Mouse (Mus musculus) G1E-ER4 (cell line): Measurements from ENCODE around the gene Ublcp1. TPM values are rescaled to one million over a fixed set of nuclear protein-coding genes. Genes with fewer than 3 reads are reported as not detected.

Experiments used
- GATA1 ChIP-seq: IDR thresholded peaks from one replicate; pipeline ENCODE4 v1.8.0; 2012; ENCODE audit warnings: low read length, inconsistent platforms
- polyA plus RNA-seq: library from polyadenylated mRNA; stranded (reverse); fragments of >175 nt; gene quantifications from 2 replicates; pipeline ENCODE4 v1.2.3, GENCODE M21; 2012

The Ublcp1 gene
- polyA plus RNA-seq, 1 experiment, result 3.1 TPM

DNA sequence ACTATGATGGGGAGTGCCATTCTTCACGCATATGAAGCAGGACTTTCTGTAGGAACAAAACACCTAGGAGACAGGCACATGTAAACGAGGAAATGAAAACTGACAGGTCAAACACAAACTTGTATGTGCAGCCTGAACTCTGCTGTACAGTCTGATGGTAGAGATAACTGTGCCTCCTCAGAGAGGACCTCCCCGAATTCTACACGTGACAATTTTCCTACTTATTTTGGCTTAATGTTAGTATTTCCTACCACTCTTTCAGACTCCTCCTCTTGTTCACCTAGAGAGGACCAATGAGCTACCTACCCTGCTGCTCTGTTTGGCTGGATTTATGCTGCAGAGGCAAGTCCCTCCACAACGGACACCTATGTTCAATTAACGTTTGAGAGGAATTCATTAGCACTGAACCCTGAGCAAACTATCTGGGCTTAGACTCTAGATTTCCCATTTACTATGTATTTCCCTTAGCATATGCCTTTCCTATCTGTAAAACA is 3.3 kb downstream of the Ublcp1 start:
- no peak for TF ChIP-seq GATA1

DNA sequence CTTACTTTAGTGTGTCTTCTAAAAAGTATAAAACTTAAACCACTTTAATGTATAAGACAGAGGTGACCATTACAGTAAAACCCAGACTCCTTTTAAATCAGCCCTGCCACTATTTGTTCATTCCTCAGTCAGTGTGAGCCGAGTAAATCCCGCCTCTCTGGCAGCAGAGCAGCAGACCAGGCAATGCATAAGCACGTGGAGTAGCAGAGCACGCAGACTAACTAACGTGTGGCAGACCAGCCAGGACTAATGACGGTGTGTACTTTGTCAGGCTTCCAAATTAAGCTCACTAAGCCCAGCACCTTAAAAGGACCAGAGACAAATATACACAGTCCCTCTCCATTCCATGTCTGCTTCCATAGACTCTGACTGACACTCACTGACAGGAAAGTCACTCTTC is 8.8 kb downstream of the Ublcp1 start:
- TF ChIP-seq GATA1, result no peak

DNA sequence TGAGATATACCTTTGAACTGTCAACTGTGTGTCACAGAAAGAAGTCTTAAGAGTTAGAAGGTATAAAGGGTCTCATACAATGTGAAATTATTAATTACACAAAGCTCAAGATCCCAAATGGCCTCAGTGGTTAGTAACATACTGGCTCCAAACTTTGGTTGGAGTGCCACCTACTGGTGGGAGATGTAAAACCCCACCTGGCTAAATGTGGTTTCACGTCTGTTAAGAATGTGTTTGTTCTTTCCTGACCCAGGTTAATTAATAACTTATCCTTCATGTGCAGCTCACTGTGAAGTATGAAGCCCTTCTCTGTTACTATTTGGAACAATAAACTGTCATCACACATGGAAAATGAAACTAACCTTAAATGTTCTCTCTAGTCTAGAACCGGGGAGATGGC is 16.9 kb downstream of the Ublcp1 start:
- TF ChIP-seq GATA1, result no peak

DNA sequence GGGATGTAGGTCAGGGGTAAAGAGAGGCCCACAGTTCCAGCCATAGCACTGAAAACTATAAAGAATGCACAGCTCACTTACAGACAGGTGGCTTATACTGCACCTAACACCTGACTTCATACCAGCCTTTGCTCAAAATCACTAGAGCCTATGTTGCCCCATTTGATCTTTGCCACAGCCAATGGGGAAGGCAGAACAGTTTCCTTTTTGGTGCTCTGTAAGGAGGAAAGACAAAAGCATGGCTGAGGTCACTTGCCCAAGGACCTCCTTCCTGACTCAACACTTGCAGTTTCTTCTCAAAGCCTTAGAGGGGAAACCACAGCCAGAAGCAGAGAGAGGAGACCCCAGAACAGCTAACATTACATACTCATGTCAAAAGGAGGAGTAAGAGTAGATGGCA is 19.3 kb downstream of the Ublcp1 start:
- TF ChIP-seq GATA1, result no peak

DNA sequence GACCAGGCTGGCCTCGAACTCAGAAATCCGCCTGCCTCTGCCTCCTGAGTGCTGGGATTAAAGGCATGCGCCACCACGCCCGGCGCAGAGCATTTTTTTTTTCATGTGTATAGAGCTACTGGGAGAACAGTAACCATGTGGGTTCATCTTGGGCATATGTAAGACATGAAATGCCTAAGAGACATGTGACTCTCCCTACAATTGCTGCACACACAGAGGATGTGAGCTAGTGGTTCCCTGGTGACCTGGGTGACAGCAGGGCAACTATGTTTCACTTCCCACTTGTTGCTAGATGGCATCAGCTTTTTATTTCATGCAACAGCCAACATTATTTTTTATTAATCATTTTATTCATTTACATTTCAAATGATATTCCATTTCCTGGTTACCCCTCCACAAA is 32.5 kb downstream of the Ublcp1 start:
- no peak for TF ChIP-seq GATA1

DNA sequence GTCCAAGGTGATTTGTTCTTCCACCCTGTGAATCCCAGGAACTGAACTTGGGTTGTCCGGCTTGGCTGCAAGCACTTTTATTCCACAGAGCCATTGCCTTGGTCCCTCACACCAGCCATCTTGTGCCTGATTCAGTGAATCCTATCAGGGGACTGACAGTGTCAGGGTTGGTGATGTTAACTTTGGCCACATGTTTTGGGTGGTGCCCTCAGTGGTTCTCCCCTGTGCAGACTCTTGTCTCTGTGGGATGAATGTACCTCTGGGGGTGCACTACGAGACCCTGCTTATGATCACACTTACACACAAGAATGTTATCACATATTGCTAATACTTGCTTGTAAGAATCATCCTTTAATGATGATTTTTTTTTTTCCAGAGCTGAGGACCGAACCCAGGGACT is 40.3 kb downstream of the Ublcp1 start:
- TF ChIP-seq GATA1, result no peak

DNA sequence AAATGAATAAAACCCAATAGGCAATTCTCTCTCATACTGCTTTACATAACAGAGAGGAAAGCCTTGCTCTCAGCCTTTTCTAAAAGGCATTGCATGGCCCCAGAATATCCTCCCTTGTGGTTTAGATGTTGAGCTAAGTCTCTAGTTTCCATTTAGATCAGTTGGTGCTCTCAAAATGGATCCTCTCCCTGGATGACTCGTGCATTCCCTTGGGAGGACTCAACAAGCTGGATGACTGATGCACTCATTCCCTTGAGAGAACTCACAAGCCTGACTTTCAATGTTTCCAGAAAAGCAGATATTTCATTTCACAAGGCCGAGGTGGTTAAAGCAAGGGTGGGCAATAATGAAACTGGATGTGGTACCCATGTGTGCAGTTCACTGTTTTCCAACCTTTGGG is 42.3 kb downstream of the Ublcp1 start:
- TF ChIP-seq GATA1, result no peak

DNA sequence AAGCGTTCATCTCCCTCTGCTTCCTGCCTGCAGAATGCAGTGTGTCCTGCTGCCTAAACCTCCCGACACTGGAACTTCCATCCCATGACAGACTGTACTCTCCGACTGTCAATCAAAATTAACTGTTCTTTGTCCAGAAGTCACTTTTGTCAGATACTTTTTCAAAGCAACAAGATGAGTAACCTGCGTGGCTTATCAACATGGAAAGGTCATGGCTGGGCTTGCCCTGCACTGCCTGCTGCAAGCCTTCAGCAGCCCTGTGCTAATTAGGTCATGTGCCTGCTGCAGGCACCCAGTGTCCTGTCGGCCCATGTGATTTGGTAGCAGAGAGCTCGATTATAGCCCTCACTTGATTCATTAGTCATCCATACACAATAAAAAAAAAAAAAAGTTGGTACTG is 44.7 kb downstream of the Ublcp1 start:
- no peak for TF ChIP-seq GATA1

DNA sequence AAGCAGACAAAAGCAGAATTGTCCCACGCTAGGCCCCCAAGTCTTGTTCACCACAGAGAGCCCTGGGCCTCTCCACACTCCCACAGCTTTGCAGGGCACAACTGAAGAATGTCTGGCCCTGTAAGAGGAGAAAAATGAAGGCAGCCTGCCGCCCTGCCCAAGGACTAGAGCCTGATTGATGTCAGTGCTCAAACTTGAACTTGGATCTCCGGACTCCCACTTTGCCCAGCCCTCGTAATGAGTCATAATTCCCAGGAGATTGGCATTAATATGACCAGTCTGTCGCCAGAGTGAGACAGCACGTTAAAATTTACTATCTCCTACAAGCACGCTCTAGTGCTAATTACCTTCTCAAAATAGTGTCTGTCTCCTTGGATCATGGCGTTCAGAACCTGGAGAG is 45.3 kb downstream of the Ublcp1 start:
- TF ChIP-seq GATA1, result no peak

DNA sequence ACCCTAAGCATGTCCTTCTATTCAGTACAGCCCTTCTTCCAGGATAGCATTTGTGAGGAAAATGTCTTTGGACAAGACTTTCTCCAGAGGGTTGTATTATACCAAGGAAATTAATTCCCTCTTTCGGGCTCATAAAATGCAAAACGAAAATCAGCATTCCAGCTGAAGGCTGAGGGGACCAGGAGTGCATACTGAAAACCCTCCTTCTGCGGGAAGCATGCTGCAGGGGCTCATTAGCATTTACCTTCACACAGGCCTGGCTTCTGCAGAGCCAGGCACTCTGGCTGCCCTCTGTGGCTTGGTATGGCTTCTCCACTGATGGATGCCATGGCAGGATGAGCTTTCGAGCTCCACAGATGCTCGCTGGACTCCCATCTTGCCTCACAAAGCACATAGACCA is 46.3 kb downstream of the Ublcp1 start:
- TF ChIP-seq GATA1, result no peak

DNA sequence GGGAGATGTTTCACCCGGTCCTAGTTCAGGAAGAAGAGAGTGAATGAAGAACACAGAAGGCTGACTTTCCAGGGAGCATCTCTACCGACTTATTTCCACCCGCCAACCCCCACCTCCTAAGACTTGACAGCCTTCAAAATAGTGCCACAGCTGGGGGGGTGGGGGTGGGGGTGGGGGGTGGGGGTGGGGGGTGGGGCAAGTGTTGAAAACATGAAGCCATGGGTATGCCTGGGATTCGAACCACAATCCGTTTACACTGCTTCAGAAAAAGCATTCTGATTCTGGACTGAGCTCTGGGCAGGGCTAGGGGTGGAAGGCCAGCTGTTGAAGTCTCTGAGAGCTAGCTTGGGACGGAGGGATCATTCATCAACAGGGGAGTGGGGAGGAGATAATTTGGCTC is 47.0 kb downstream of the Ublcp1 start:
- TF ChIP-seq GATA1, result no peak

DNA sequence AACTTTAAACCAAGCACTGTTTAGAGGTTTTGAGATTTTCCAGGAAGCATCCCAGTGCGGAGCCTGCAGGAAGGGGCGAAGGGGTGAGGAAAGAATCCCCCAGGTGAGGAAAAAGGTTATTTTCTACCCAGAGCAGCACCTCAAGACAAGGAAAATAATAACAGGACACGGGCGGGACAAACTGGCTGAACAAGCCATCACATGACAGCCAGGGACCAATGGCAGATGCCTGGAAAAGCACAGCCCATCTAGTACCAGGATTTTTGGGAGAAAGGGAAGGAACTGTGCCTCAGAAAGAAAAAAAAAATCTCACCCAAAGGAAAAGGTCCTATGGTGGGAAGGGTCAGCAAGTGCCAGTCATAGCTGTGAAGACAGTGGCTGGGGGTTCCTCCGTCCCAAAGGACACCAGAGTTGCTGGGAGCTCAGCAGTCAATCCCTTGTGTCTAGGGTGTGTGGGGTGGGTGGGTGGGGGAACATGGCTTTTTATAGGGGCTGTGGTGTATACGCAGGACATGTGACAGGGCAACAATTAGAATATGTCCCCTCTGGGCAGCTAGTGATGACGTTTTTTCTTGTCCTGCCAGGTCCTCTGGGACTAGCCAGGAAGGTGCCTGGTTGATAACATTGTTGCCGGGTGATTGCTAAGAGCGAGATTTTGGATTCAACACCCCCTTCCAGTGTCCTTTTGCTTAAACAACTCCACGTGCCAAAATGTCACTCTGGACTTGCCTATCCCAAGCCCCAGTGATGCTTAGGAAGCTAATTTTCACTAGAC is 47.8 kb downstream of the Ublcp1 start:
- no peak for TF ChIP-seq GATA1

DNA sequence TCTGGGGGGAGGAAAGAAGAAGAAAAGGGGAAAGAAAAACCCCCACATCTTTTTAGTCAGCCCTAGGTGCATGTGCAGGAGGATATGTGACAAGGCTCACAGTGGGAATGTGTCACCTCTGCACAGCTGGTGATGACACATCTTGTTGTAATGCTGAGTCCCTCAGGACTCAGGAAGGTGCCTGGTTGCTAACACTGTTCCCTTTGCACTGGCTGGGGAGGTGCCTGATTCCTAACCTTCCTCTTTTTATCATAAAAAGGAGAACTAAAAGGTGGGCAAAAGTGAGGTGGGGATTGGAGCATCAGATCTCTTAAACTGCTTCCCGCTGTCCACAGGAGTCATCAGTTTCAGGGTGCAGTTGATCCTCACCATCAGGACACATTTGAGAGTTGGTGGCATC is 52.9 kb downstream of the Ublcp1 start:
- TF ChIP-seq GATA1, result no peak

DNA sequence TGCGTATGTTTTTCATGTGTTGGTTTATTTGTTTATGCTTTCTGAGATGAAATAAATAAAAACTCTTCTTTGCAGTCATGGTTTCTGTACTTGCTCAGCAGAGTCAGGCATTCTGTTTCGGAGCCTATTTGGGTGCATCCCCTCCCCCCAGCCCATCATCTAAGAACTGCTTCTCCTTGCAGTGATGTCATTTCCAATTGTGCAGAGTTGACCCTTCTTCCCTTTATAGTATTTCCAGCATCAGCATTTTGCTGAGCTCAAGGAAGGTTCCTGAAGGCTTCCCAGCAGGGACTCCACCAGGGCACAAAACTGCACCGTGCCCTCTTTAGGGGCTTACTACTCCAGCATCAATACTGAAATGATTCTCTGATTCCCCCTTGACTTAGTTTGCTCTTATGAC is 55.7 kb downstream of the Ublcp1 start:
- TF ChIP-seq GATA1, result no peak

DNA sequence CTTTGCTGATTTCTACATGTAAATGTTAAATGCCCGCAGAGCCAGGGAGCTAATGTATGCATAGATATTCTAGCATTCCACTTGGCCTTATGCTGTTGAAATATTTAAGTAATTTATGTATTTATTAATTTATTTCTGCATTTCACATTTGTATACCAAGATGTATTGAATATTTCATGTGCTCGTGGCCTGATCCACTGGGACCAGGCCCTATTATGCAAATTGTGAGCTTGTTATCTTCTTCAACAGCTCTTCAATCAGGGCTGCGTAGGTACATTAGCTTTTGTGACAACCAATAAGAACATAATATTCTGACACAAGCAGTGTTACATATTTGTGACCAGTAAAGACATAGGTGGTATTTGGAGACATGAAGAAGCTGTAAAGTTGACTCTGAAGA is 56.9 kb downstream of the Ublcp1 start:
- TF ChIP-seq GATA1, result no peak

DNA sequence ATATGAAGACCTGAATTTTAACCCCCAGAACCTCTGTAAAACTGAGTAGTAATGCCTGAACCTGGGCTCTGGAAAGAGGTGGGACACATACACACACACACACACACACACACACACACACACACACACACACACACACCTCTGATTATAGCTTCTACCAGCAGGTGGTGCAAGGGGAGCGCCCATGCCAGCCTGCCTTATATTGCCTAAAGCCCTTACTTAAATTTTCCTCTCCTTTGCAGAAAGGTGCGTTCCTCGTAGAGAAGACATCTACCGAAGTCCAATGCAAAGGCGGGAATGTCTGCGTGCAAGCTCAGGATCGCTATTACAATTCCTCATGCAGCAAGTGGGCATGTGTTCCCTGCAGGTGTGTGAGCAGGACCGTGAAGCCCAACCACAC is 58.0 kb downstream of the Ublcp1 start:
- no peak for TF ChIP-seq GATA1

DNA sequence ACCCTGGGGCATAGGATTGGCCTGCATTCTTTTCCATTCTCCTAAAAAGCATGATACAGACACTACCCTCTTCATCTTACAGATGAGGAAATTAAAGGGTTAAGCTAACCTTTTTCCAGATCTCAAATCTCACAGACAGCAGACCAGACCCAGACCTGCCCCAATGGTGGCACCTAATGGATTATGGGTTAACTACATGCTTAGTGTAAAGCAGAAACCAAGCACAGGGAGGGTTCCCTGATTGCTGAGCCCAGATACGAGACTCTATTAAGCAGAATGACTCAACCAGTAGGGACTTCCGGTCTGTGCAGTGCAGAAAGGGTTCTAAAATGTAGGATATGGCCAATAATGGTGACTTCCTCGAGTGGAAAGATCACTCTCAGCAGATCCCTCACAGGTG is 59.9 kb downstream of the Ublcp1 start:
- TF ChIP-seq GATA1, result no peak

DNA sequence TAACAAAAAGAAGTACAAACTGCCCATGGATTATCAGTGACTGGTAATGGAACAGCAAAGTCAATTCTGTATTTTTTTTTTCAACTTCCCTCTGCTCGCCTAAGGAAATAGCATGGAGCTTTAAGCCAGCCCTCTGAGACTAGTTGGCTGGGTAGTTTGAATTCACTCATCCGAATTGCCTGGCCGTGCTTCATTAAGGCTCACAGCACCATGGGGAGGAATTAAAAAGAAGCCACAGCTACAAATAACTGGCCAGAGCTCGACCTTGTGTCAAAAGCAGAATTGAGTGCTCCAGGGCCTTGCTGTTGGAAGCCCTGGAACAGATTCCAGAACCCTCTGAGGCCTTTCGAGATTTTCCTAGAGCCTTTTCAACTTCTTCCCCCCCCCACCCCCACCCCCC is 61.7 kb downstream of the Ublcp1 start:
- TF ChIP-seq GATA1, result no peak
